Mouse (Mus musculus): ENCODE data around the gene Ppib.
A peak's percentile ranks its signal among the peaks of the same experiment; 100 is the strongest.

Gene Ppib

GRCm38 (mm10) chr9:66078072-66078471 is 18.1 kb downstream of the Ppib start:
- DNase-seq (ENCODE audit: low spot score in 2 of 2), result no peak

- no peak for DNase-seq (ENCODE audit: low spot score in 2 of 2)
These were observed 18.5 kb downstream of the Ppib start for GRCm38 (mm10) chr9:66078493-66078892.

GRCm38 (mm10) chr9:66080804-66081459 is 20.9 kb downstream of the Ppib start:
- DNase-seq (ENCODE audit: low spot score in 2 of 2), result no peak

- no peak for DNase-seq (ENCODE audit: low spot score in 2 of 2)
These were observed 22.0 kb downstream of the Ppib start for GRCm38 (mm10) chr9:66081999-66082398.

- no peak for DNase-seq (ENCODE audit: low spot score in 2 of 2)
These were observed 24.1 kb downstream of the Ppib start for GRCm38 (mm10) chr9:66084171-66084570.

- DNase-seq (ENCODE audit: low spot score in 2 of 2), result no peak
These were observed 27.0 kb downstream of the Ppib start for GRCm38 (mm10) chr9:66087062-66087461.

- peak in 1 of 2 experiments; percentile 33 for DNase-seq (ENCODE audit: low spot score in 2 of 2)
These were observed 28.4 kb downstream of the Ppib start for GRCm38 (mm10) chr9:66088411-66088810.

GRCm38 (mm10) chr9:66090593-66091244 is 30.7 kb downstream of the Ppib start:
- DNase-seq (ENCODE audit: low spot score in 2 of 2), result no peak

- DNase-seq (ENCODE audit: low spot score in 2 of 2), result no peak
These were observed 31.6 kb downstream of the Ppib start for GRCm38 (mm10) chr9:66091327-66092231.

GRCm38 (mm10) chr9:66092664-66093063 is 32.6 kb downstream of the Ppib start:
- DNase-seq (ENCODE audit: low spot score in 2 of 2), result no peak

GRCm38 (mm10) chr9:66101577-66101976 is 41.6 kb downstream of the Ppib start:
- DNase-seq (ENCODE audit: low spot score in 2 of 2), result no peak

- no peak for DNase-seq (ENCODE audit: low spot score in 2 of 2)
These were observed 42.6 kb downstream of the Ppib start for GRCm38 (mm10) chr9:66102668-66103067.

GRCm38 (mm10) chr9:66104601-66105000 is 44.6 kb downstream of the Ppib start:
- no peak for DNase-seq (ENCODE audit: low spot score in 2 of 2)

GRCm38 (mm10) chr9:66105168-66105567 is 45.1 kb downstream of the Ppib start:
- no peak for DNase-seq (ENCODE audit: low spot score in 2 of 2)

- DNase-seq (ENCODE audit: low spot score in 2 of 2), result no peak
These were observed 49.6 kb downstream of the Ppib start for GRCm38 (mm10) chr9:66109574-66109973.

- DNase-seq (ENCODE audit: low spot score in 2 of 2), result no peak
These were observed 50.1 kb downstream of the Ppib start for GRCm38 (mm10) chr9:66110126-66110525.

GRCm38 (mm10) chr9:66110611-66111379 is 50.8 kb downstream of the Ppib start:
- no peak for DNase-seq (ENCODE audit: low spot score in 2 of 2)

- DNase-seq (ENCODE audit: low spot score in 2 of 2), result no peak
These were observed 54.3 kb downstream of the Ppib start for GRCm38 (mm10) chr9:66114341-66114740.

All from urinary bladder, adult 18-20 months (tissue).